11 mouse cellular contexts compared by ENCODE assay signal in the genomic region with DNA sequence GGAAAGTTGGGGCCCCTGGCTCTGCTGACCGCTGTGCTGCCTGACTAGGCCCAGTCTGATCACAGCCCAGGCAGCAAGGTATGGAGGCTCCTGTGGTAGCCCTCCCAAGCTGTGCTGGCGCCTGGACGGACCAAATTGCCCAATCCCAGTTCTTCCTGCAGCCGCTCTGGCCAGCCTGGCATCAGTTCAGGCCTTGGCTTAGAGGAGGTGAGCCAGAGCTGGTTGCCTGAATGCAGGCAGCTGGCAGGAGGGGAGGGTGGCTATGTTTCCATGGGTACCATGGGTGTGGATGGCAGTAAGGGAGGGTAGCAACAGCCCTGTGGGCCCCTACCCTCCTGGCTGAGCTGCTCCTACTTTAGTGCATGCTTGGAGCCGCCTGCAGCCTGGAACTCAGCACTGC. TPM values are rescaled to one million over a fixed set of nuclear protein-coding genes. Genes with fewer than 3 reads are reported as not detected.
DNase-seq lines count a peak whose midpoint lies in the region; ATAC-seq lines count a peak whose summit lies in the region.
"Had no signal": no experiment of that assay in that cellular context is flagged by ENCODE, and none has a peak within 500 bp of the region (broad histone marks: within the 10 kb centered on the region; RNA-seq: fewer than 3 reads in every experiment).

No protein-coding gene starts in this region.

- no peaks in the 10 kb centered on the region for H3K4me1 ChIP-seq in intestine, embryonic 15.5 days (replicated peaks)
- peaks cover 2% of the 10 kb centered on the region; the same call in 1 of the 2 replicates for H3K4me1 ChIP-seq in intestine, embryonic 16.5 days (ENCODE audit: control insufficient read depth, insufficient read depth, low read length)

- no peaks in the 10 kb centered on the region for H3K9me3 ChIP-seq in intestine, embryonic 15.5 days
- no peaks in the 10 kb centered on the region for H3K9me3 ChIP-seq in intestine, embryonic 16.5 days (ENCODE audit: control insufficient read depth, low read length)

- no peak overlapping the region for H3K27ac ChIP-seq in intestine, embryonic 15.5 days
- no peak overlapping the region for H3K27ac ChIP-seq in intestine, embryonic 16.5 days (ENCODE audit: low read length)

- no peak overlapping the region for H3K4me3 ChIP-seq in intestine, embryonic 15.5 days (replicated peaks)
- H3K4me3 ChIP-seq in intestine, embryonic 16.5 days (ENCODE audit: low read length) = no peak overlapping the region

- ATAC-seq in intestine, embryonic 15.5 days = peak; percentile 12; the same call in 1 of the 2 replicates
- no peak for ATAC-seq in intestine, embryonic 16.5 days
- no peak for ATAC-seq in erythroblast, adult 5-6 weeks (replicated peaks; ENCODE audit: low FRiP score, poor library complexity, severe bottlenecking)
- ATAC-seq: liver, postnatal 0 days had no signal

- DNase-seq in adrenal gland, postnatal 36 days = peak; percentile 20 to 25
- peak; percentile 75 for DNase-seq in cerebellum, adult 8-10 months
- peak; percentile 71 to 75 for DNase-seq in layer of hippocampus, postnatal 36 days
- DNase-seq in c-Kit-positive CD71-positive TER-119-positive erythroid progenitor cells, embryonic 14.5 days (ENCODE audit: low spot score) = no peak
- DNase-seq in frontal cortex, postnatal 25 days (ENCODE audit: low spot score in 2 of 2) = no peak
- DNase-seq: heart, adult 11 months; liver, postnatal 0 days; thymus, postnatal 4 days had no signal

- H3K27me3 ChIP-seq in intestine, embryonic 15.5 days (replicated peaks) = no peaks in the 10 kb centered on the region
- no peaks in the 10 kb centered on the region for H3K27me3 ChIP-seq in intestine, embryonic 16.5 days (replicated peaks; ENCODE audit: control insufficient read depth, insufficient read depth, low read length)

- 88% methylated on average over 5 of the region's 5 CpGs for WGBS in intestine, embryonic 15.5 days
- WGBS in intestine, embryonic 16.5 days = 83% methylated on average over 5 of the region's 5 CpGs

- no peaks in the 10 kb centered on the region for H3K36me3 ChIP-seq in intestine, embryonic 15.5 days
- H3K36me3 ChIP-seq in intestine, embryonic 16.5 days (ENCODE audit: control insufficient read depth, insufficient read depth, low read length) = peaks cover 4% of the 10 kb centered on the region; the same call in 1 of the 2 replicates

- H3K9ac ChIP-seq in intestine, embryonic 15.5 days = no peak overlapping the region
- no peak overlapping the region for H3K9ac ChIP-seq in intestine, embryonic 16.5 days (ENCODE audit: low read depth, low read length)
- H3K9ac ChIP-seq: liver, postnatal 0 days had no signal

- H3K4me2 ChIP-seq in intestine, embryonic 15.5 days (replicated peaks) = no peak overlapping the region
- H3K4me2 ChIP-seq in intestine, embryonic 16.5 days (ENCODE audit: low read depth, low read length) = no peak overlapping the region

RNA-seq across cellular contexts. Expression of gene Tyro3, which starts 19.5 kb away (rescaled TPM):
- 14.7 and 15.5 TPM in 2 replicates for polyA plus RNA-seq in intestine, embryonic 15.5 days (2015; fragmentation: Nextera tagmentation; extraction: Ambion mirVana)
- 11.4 and 12.9 TPM in 2 replicates for polyA plus RNA-seq in intestine, embryonic 16.5 days (2015; fragmentation: Nextera tagmentation; extraction: Ambion mirVana)
- 1 to 10 TPM; 3.5 to 4.7 TPM for total RNA-seq in adrenal gland, postnatal 36 days (2021)
- 10 to 100 TPM; 73.1 to 85.1 TPM for total RNA-seq in layer of hippocampus, postnatal 36 days (2021)
- not detected in 2 replicates for total RNA-seq in erythroblast, adult 5-6 weeks (2015; ENCODE audit: low replicate concordance)
- total RNA-seq in erythroblast, adult 5-6 weeks (2017; ENCODE audit: low replicate concordance) = not detected in 2 replicates

RNA-seq across cellular contexts. Expression of gene Rpap1, which starts 29.7 kb away (rescaled TPM):
- polyA plus RNA-seq in intestine, embryonic 15.5 days (2015; fragmentation: Nextera tagmentation; extraction: Ambion mirVana) = 24.2 and 24.8 TPM in 2 replicates
- polyA plus RNA-seq in intestine, embryonic 16.5 days (2015; fragmentation: Nextera tagmentation; extraction: Ambion mirVana) = 22.9 and 23.8 TPM in 2 replicates
- 10 to 100 TPM; 13.4 to 17.8 TPM for total RNA-seq in adrenal gland, postnatal 36 days (2021)
- total RNA-seq in layer of hippocampus, postnatal 36 days (2021) = 10 to 100 TPM; 15.1 to 18.3 TPM
- total RNA-seq in erythroblast, adult 5-6 weeks (2015; ENCODE audit: low replicate concordance) = 1.3 and 2.7 TPM in 2 replicates
- total RNA-seq in erythroblast, adult 5-6 weeks (2017; ENCODE audit: low replicate concordance) = 0.51 and 0.84 TPM in 2 replicates

RNA-seq across cellular contexts. Expression of gene Ltk, which starts 56.8 kb away (rescaled TPM):
- polyA plus RNA-seq in intestine, embryonic 15.5 days (2015; fragmentation: Nextera tagmentation; extraction: Ambion mirVana) = 0.87 and 1.4 TPM in 2 replicates
- 0.86 and 1.1 TPM in 2 replicates for polyA plus RNA-seq in intestine, embryonic 16.5 days (2015; fragmentation: Nextera tagmentation; extraction: Ambion mirVana)
- under 1 TPM; 0.79 to 0.86 TPM for total RNA-seq in adrenal gland, postnatal 36 days (2021)
- total RNA-seq in layer of hippocampus, postnatal 36 days (2021) = 10 to 100 TPM; 11.6 to 13.0 TPM
- not detected in 2 replicates for total RNA-seq in erythroblast, adult 5-6 weeks (2015; ENCODE audit: low replicate concordance)
- total RNA-seq in erythroblast, adult 5-6 weeks (2017; ENCODE audit: low replicate concordance) = not detected in 2 replicates

Comparison
In these comparisons a context has a peak if more than half of its experiments do, and no peak if none do; other contexts are left out.
1. DNase-seq: peak in adrenal gland, postnatal 36 days (2 of 2), cerebellum, adult 8-10 months (single experiment) and layer of hippocampus, postnatal 36 days (2 of 2); none in c-Kit-positive CD71-positive TER-119-positive erythroid progenitor cells, embryonic 14.5 days (single experiment) and frontal cortex, postnatal 25 days (0 of 2).
2. RNA of gene Tyro3, which starts 19.5 kb away (total RNA-seq): 73.1 to 85.1 TPM in layer of hippocampus, postnatal 36 days; 3.5 to 4.7 TPM in adrenal gland, postnatal 36 days and not detected in erythroblast, adult 5-6 weeks; every median in the first group is over 10 times any median in the second.
3. RNA of gene Ltk, which starts 56.8 kb away (total RNA-seq): 11.6 to 13.0 TPM in layer of hippocampus, postnatal 36 days; 0.79 to 0.86 TPM in adrenal gland, postnatal 36 days and not detected in erythroblast, adult 5-6 weeks; every median in the first group is over 4 times any median in the second.